Mouse (Mus musculus): ENCODE data around the gene Dip2c. TPM values are rescaled to one million over a fixed set of nuclear protein-coding genes. Genes with fewer than 3 reads are reported as not detected.

Dip2c gene
- 0.72 and 0.84 TPM in 2 replicates for total RNA-seq (2015; ENCODE audit: low replicate concordance)
- total RNA-seq (2017; ENCODE audit: low replicate concordance), result 1.1 and 1.2 TPM in 2 replicates

GRCm38 (mm10) chr13:9276322-9276855, at the start of gene Dip2c:
Dip2c (plus strand) TSS chr13:9276528.
- no peak for ATAC-seq (replicated peaks; ENCODE audit: low FRiP score, poor library complexity, severe bottlenecking)

GRCm38 (mm10) chr13:9227078-9227477, 49.2 kb upstream of the Dip2c start:
- no peak for ATAC-seq (replicated peaks; ENCODE audit: low FRiP score, poor library complexity, severe bottlenecking)

- ATAC-seq (replicated peaks; ENCODE audit: low FRiP score, poor library complexity, severe bottlenecking), result 0 out of 2 replicates have a peak, but pooled peaks have one; percentile 5
Observed at GRCm38 (mm10) chr13:9237495-9237894, 38.8 kb upstream of the Dip2c start.

- no peak for ATAC-seq (replicated peaks; ENCODE audit: low FRiP score, poor library complexity, severe bottlenecking)
Observed at GRCm38 (mm10) chr13:9239127-9239526, 37.2 kb upstream of the Dip2c start.

GRCm38 (mm10) chr13:9239631-9240236, 36.6 kb upstream of the Dip2c start:
- ATAC-seq (replicated peaks; ENCODE audit: low FRiP score, poor library complexity, severe bottlenecking), result no peak

- ATAC-seq (replicated peaks; ENCODE audit: low FRiP score, poor library complexity, severe bottlenecking), result no peak
Observed at GRCm38 (mm10) chr13:9261748-9262147, 14.6 kb upstream of the Dip2c start.

- ATAC-seq (replicated peaks; ENCODE audit: low FRiP score, poor library complexity, severe bottlenecking), result no peak
Observed at GRCm38 (mm10) chr13:9265516-9265915, 10.8 kb upstream of the Dip2c start.

- ATAC-seq (replicated peaks; ENCODE audit: low FRiP score, poor library complexity, severe bottlenecking), result no peak
Observed at GRCm38 (mm10) chr13:9276856-9277620, 710 bp downstream of the Dip2c start.

- no peak for ATAC-seq (replicated peaks; ENCODE audit: low FRiP score, poor library complexity, severe bottlenecking)
Observed at GRCm38 (mm10) chr13:9277621-9277960, 1.3 kb downstream of the Dip2c start.

GRCm38 (mm10) chr13:9278636-9279035, 2.3 kb downstream of the Dip2c start:
- ATAC-seq (replicated peaks; ENCODE audit: low FRiP score, poor library complexity, severe bottlenecking), result no peak

- no peak for ATAC-seq (replicated peaks; ENCODE audit: low FRiP score, poor library complexity, severe bottlenecking)
Observed at GRCm38 (mm10) chr13:9283050-9283449, 6.7 kb downstream of the Dip2c start.

GRCm38 (mm10) chr13:9289916-9290315, 13.6 kb downstream of the Dip2c start:
- ATAC-seq (replicated peaks; ENCODE audit: low FRiP score, poor library complexity, severe bottlenecking), result no peak

- no peak for ATAC-seq (replicated peaks; ENCODE audit: low FRiP score, poor library complexity, severe bottlenecking)
Observed at GRCm38 (mm10) chr13:9296285-9296684, 20.0 kb downstream of the Dip2c start.

- ATAC-seq (replicated peaks; ENCODE audit: low FRiP score, poor library complexity, severe bottlenecking), result no peak
Observed at GRCm38 (mm10) chr13:9297266-9297665, 20.9 kb downstream of the Dip2c start.

GRCm38 (mm10) chr13:9297689-9298088, 21.4 kb downstream of the Dip2c start:
- no peak for ATAC-seq (replicated peaks; ENCODE audit: low FRiP score, poor library complexity, severe bottlenecking)

GRCm38 (mm10) chr13:9299657-9300056, 23.3 kb downstream of the Dip2c start:
- ATAC-seq (replicated peaks; ENCODE audit: low FRiP score, poor library complexity, severe bottlenecking), result no peak

GRCm38 (mm10) chr13:9308863-9309262, 32.5 kb downstream of the Dip2c start:
- no peak for ATAC-seq (replicated peaks; ENCODE audit: low FRiP score, poor library complexity, severe bottlenecking)

- ATAC-seq (replicated peaks; ENCODE audit: low FRiP score, poor library complexity, severe bottlenecking), result no peak
Observed at GRCm38 (mm10) chr13:9310806-9311205, 34.5 kb downstream of the Dip2c start.

GRCm38 (mm10) chr13:9312916-9313315, 36.6 kb downstream of the Dip2c start:
- ATAC-seq (replicated peaks; ENCODE audit: low FRiP score, poor library complexity, severe bottlenecking), result no peak

- no peak for ATAC-seq (replicated peaks; ENCODE audit: low FRiP score, poor library complexity, severe bottlenecking)
Observed at GRCm38 (mm10) chr13:9314099-9314712, 37.9 kb downstream of the Dip2c start.

GRCm38 (mm10) chr13:9314713-9315112, 38.4 kb downstream of the Dip2c start:
- no peak for ATAC-seq (replicated peaks; ENCODE audit: low FRiP score, poor library complexity, severe bottlenecking)
